Mouse (Mus musculus): ENCODE results near the gene Arvcf.

The Arvcf gene

GRCm38 (mm10) chr16:18387704-18388582 lies 40.0 kb downstream of the Arvcf start:
- no peak for DNase-seq (ENCODE audit: low spot score in 2 of 2)

- no peak for DNase-seq (ENCODE audit: low spot score in 2 of 2)
These were observed 40.8 kb downstream of the Arvcf start for GRCm38 (mm10) chr16:18388583-18389435.

- no peak for DNase-seq (ENCODE audit: low spot score in 2 of 2)
These were observed 42.4 kb downstream of the Arvcf start for GRCm38 (mm10) chr16:18390399-18390798.

GRCm38 (mm10) chr16:18391127-18391526 lies 43.1 kb downstream of the Arvcf start:
- DNase-seq (ENCODE audit: low spot score in 2 of 2): no peak

- no peak for DNase-seq (ENCODE audit: low spot score in 2 of 2)
These were observed 43.7 kb downstream of the Arvcf start for GRCm38 (mm10) chr16:18391728-18392127.

GRCm38 (mm10) chr16:18392469-18393426 lies 44.8 kb downstream of the Arvcf start:
- peak in 1 of 2 experiments; percentile 75 for DNase-seq (ENCODE audit: low spot score in 2 of 2)

GRCm38 (mm10) chr16:18393595-18393994 lies 45.6 kb downstream of the Arvcf start:
- no peak for DNase-seq (ENCODE audit: low spot score in 2 of 2)

- DNase-seq (ENCODE audit: low spot score in 2 of 2): no peak
These were observed 46.1 kb downstream of the Arvcf start for GRCm38 (mm10) chr16:18394056-18394455.

GRCm38 (mm10) chr16:18394777-18395619 lies 47.0 kb downstream of the Arvcf start:
- no peak for DNase-seq (ENCODE audit: low spot score in 2 of 2)

- no peak for DNase-seq (ENCODE audit: low spot score in 2 of 2)
These were observed 47.6 kb downstream of the Arvcf start for GRCm38 (mm10) chr16:18395620-18396036.

GRCm38 (mm10) chr16:18396201-18396600 lies 48.2 kb downstream of the Arvcf start:
- no peak for DNase-seq (ENCODE audit: low spot score in 2 of 2)

GRCm38 (mm10) chr16:18396791-18397621 lies 49.0 kb downstream of the Arvcf start:
- DNase-seq (ENCODE audit: low spot score in 2 of 2): no peak

GRCm38 (mm10) chr16:18400028-18400427 lies 52.0 kb downstream of the Arvcf start:
- no peak for DNase-seq (ENCODE audit: low spot score in 2 of 2)

GRCm38 (mm10) chr16:18400472-18401216 lies 52.7 kb downstream of the Arvcf start:
- peak in 1 of 2 experiments; percentile 71 for DNase-seq (ENCODE audit: low spot score in 2 of 2)

- DNase-seq (ENCODE audit: low spot score in 2 of 2): no peak
These were observed 55.3 kb downstream of the Arvcf start for GRCm38 (mm10) chr16:18403285-18403684.

GRCm38 (mm10) chr16:18405091-18405854 lies 57.3 kb downstream of the Arvcf start:
- DNase-seq (ENCODE audit: low spot score in 2 of 2): no peak

GRCm38 (mm10) chr16:18405876-18406275 lies 57.9 kb downstream of the Arvcf start:
- DNase-seq (ENCODE audit: low spot score in 2 of 2): no peak

- peak in 1 of 2 experiments; percentile 62 for DNase-seq (ENCODE audit: low spot score in 2 of 2)
These were observed 58.3 kb downstream of the Arvcf start for GRCm38 (mm10) chr16:18406293-18406692.

Measured in frontal cortex, postnatal 10 days (tissue).